Mouse (Mus musculus) C2C12 (cell line): Measurements from ENCODE around the gene Bbs12.

Source experiments
- CTCF ChIP-seq: IDR thresholded peaks from one replicate; pipeline ENCODE4 v1.5.1; 2011; ENCODE audit not compliant: control insufficient read depth, insufficient read depth, insufficient read length
- MAX ChIP-seq: IDR thresholded peaks from one replicate; pipeline ENCODE4 v1.6.1; 2011; ENCODE audit warnings: mild to moderate bottlenecking, control low read depth
- MYOD1 ChIP-seq: IDR thresholded peaks from one replicate; pipeline ENCODE4 v1.6.1; 2011; ENCODE audit warnings: low read depth; ENCODE audit not compliant: control insufficient read depth, insufficient read length
- MYOG ChIP-seq: IDR thresholded peaks from one replicate; pipeline ENCODE4 v1.6.1; 2011; ENCODE audit not compliant: control insufficient read depth, insufficient read length; ENCODE audit errors: extremely low read depth
- USF1 ChIP-seq: IDR thresholded peaks from one replicate; pipeline ENCODE4 v1.6.1; 2011; ENCODE audit warnings: low read depth, mild to moderate bottlenecking, control low read depth, moderate library complexity

- TF ChIP-seq MYOD1, result no peak
- TF ChIP-seq CTCF, result no peak
- TF ChIP-seq MYOG, result no peak
- TF ChIP-seq USF1, result no peak
- no peak for TF ChIP-seq MAX
These were observed 37.7 kb upstream of the Bbs12 start for GRCm38 (mm10) chr3:37274661-37275060.
